Mouse (Mus musculus) thymus, adult 18-20 months (tissue): ENCODE measurements around the gene Abl1.

Experiments
- DNase-seq, 2 experiments: peaks; one replicate each; pipeline ENCODE4 v3.0.0; 2022; ENCODE audit warnings: mixed read lengths in 2 of 2

Abl1 gene

GRCm38 (mm10) chr2:31790728-31791251, 102.6 kb downstream of the Abl1 start:
- DNase-seq, result no peak

DNA sequence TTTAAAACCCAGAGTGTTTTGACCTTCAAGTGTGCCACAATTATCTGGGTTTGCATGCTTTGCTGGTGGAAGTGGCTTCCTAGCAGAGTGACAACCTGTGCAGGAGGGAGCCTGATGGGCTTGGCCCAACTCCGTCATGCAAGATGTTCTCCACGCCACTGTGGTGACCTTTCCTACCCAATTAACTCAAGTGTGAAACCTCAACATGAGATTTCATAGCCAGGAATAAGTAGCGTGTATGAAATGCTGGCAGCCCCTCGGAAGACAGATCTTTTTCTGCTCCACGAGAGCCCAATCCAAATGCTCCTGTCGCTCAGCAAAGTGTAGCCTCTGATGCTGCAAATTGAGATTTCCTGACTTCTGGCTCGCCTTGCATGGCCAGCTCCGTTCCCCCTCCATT, 103.1 kb downstream of the Abl1 start:
- no peak for DNase-seq

- DNase-seq, result no peak
Measured at GRCm38 (mm10) chr2:31792611-31793010, 104.4 kb downstream of the Abl1 start.

DNA sequence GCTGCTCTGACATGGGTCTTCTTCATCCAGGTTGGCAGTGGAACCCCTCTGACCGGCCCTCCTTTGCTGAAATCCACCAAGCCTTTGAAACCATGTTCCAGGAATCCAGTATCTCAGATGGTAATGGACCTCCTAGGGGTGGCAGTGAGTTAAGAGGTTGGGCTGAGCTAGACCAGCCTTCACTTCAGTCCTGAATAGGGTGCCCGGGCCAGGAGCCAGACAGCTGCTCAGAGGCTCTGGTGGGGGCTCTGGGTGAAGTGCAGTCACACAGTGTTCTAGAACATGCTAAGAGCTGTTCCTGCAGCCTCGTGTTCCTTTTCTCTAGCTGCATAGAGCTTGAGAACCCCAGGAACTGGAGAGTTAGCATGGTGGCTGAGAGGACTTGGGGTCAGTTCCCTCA, 108.8 kb downstream of the Abl1 start:
- no peak for DNase-seq

- DNase-seq, result no peak
Measured at GRCm38 (mm10) chr2:31801416-31801815, 113.2 kb downstream of the Abl1 start.

GRCm38 (mm10) chr2:31802811-31803210, 114.6 kb downstream of the Abl1 start:
- no peak for DNase-seq

DNA sequence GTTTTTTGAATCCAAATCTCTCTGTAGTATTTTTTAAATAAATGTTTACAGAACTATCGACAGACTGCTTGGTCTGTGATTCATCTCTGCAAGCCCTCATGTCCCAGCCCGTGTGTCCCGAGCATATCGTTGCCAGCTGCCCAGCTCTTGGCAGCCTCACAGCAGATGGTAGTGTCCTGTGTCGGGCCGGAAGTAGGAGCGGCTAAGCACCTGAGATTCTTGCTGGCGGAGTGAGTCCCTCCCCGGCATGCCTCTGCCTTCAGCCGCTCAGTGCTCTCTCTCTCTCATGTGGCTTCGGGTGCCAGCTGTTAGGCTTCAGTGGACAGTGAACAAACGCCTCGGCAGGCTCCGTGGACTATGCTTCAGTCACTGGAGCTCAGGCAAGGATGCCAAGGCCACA, 115.3 kb downstream of the Abl1 start:
- DNase-seq, result no peak

DNA sequence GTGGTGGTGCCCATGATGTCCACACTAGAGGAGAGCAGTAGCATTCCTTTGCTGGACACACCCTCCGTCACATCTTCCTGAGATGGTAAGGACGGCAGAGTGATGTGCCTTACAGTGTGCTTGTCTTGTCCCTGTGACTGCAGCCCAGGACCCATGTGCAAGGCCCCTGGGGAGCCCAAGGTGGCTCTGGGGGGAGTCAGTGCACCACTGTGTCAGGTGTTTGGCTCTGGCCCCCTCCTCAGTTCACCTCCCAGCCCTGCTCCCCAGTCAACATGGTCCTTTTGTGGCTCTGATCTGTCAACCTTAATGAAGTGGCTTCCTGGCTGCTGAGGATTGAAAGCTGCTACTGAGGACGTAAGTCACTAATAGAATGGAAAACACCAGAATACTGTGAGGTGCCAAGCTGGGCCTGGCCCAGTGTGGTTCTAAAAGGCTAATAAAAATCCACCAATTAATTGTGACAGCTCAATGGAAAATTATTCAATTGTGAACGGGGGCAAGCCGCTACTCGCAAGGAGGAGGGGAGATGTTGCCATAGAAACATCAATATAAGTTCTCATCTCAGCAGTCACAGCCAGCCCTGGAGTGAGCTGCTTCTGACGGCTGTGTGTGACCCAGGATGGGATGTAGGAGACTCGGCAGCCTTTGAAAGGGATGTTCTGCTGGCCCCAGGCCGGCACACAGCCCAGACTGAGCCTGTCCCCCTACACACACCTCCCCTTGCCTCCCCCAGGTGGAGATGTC, 118.6 kb downstream of the Abl1 start:
- no peak for DNase-seq

- no peak for DNase-seq
Measured at GRCm38 (mm10) chr2:31808410-31809357, 120.5 kb downstream of the Abl1 start.

DNA sequence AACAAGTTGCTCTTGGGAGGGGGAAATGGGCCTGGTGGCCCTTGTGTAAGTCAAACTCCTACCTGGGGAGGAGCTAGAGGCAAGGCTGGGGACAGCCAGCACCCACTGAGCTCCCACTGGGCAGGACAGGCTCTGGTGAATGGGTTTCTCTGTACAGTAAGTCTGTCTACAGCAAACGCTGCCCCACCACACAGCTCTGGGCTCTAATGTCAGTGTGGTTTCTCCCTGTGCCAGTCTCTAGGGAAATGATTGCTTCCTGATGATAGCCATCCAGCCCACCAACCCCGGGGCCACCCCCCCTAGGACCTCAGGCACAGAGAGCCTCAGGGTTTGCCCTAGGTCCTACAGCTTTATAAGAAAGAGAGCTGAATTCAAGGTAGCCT, 121.2 kb downstream of the Abl1 start:
- DNase-seq, result no peak

DNA sequence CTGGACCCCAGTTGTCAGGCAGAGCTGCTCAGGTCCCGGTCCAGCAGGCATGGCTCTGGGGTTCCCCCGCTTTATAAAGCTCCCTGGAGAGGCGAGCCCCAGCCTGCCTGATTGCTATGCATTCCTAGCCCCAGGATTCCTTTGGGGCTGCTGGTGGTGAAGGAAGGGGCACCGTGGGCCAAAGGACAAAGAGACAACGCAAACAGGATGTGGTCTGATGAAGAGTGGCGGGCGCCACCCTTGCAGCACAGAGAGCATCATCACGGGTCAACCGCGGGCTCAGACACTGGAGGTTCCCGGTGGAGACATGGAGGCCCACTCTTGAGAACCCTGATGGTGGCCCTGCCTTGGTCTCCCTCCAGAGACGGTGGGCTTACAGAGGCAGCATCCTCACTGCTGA, 122.3 kb downstream of the Abl1 start, which contains the start of gene Qrfp:
TSS of gene Qrfp (minus strand) at position 137 of the 400 bp plus-strand sequence.
- no peak for DNase-seq

- DNase-seq, result no peak
Measured at GRCm38 (mm10) chr2:31811086-31811958, 123.1 kb downstream of the Abl1 start.

GRCm38 (mm10) chr2:31813641-31814040, 125.5 kb downstream of the Abl1 start:
- DNase-seq, result no peak

DNA sequence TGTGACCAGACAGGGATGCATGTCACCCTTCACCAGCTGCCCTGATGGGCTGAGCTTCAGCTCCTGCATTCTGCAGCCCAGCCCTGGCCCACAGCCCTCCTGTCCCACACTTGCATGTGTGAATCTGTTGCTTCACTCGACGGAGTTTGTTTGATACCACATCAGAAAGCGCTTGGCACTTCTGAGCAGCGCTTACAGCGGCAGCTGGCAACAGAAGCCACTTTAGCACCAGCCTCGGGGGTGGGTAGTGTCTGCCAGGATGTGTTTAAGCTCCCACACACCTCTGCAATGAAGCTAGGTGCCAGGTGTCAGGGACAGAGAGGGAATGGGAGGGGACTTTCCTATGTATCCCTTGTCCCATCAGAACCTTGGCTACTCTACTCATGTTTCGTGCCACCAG, 126.5 kb downstream of the Abl1 start:
- peak in 1 of 2 experiments; percentile 30 for DNase-seq

DNA sequence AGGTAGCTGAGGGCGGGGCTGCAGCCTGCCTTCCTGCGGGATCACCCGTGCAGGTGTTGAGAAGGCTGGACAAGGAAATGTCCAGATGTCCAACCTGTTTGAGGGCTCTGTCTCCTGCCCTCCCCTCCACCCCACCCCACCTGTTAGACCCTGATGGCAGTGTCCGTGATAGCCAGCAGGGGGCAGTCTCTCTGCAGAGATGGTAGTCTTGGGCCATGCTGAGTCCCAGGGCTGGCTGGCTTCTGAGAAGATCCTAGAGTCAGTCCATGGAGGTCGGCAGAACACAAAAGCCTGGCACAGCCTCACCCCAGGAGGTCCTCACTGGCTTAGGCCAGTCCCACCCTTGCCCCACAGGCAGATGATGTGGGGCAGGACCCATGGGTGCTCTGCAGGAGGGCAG, 127.2 kb downstream of the Abl1 start:
- peak in 1 of 2 experiments; percentile 45 for DNase-seq

DNA sequence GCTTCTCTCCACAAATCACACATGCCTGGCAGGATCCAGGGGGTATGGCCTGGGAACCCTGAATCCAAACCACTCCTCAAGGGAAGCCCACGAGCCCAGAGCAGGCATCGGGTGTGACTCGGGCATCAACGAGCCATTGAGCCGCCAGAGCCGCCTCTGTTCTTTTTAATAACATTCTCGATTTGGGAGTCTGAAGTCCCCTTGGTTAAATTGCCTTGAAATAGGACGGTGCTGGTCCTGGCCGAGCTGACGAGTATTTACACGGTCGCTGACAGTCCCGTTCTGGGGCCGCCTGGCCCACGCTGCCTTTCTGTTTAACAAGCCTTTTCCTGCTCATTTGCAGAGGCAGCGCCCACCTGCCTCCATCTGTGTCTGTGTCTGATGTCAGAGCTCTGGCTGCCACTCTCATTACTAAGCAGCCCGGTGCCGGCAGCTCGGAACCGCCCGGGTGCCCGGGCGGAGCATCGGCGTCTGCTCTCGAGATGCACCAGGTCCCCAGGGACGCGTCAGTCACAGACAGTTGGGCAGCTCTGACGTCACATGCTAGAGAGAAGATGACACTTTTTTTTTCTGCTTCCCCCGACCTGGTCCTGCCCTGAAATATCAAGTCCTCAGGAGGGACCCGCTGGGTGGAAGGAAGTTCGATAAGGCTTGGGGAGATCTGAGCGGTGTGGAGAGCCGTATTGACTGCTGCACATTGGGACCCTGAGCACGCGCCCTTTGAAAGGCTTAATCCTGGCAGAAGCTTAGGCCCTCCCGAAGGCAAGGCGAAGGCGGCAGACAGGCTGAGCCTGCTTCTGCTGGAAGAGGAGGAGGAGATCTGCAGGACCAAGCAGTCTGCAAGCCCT, 134.6 kb downstream of the Abl1 start:
- no peak for DNase-seq

- no peak for DNase-seq
Measured at GRCm38 (mm10) chr2:31823933-31824730, 136.0 kb downstream of the Abl1 start.

DNA sequence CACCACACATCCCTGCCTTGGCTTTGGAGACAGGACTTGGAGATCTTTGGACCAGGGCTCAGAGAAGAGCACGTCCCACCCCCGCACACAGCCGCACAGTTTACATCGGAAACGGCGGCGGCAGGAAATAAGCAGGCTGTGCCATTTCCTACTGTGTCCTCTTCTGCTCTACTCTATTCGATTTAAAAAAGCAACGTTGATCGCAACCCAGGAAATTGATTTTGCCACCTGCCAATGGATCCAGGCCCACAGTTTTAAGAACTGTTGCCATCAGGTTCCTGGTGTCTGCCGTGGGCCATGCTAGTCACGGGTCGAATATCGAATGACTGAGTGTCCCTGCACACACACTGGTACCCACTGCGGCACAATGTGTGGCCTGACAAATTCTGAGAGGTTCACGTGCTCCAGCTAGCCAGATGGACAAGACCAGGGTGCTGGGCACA, 137.3 kb downstream of the Abl1 start:
- DNase-seq, result no peak

- no peak for DNase-seq
Measured at GRCm38 (mm10) chr2:31826094-31827085, 138.2 kb downstream of the Abl1 start.
